Mouse (Mus musculus): ENCODE measurements at regions not wholly inside any gene's neighbourhood (a gene's known extent, or its start where the extent isn't known, plus 50 kb on each side); places are given as distances from the start of the nearest gene placed in this dataset.

DNA sequence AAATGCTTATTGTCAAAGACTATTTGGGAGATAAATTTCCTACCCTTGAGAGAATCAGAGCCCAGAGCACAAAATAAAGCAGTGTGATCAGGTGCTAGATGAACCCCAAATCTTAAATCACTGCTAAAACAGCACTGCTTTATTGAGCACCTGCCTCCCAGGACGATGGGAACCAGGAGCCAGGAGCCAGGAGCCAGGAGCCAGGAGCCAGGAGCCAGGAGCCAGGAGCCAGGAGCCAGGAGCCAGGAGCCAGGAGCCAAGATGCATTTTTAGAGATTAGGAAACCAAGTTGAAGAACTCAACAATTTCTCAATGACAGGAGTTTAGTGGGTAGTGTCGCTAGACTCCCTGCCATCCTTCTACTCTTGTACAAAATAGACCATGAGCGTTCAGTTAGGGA is 1396.9 kb downstream of the Gsdmc2 start:
- in situ Hi-C loops (cut with MboI, MseI), result no loop called here

DNA sequence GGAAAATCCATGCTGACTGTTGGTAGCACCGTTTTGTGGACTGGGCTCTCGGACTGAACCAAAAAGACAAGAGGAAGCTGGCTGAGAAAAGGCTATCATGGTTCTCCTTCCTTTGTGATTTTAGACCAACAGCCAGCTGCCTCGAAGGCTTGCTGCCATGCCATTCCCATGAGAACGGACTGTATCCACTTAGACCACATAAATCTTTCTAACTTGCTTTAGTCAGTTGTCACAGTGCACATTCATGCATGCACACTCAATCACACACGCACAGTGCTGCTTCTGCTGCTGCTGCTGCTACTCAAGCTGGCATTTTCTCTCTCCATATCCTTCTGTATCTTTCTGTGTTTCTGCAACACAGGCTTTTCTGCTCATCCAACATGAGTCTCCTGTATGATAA is 1405.8 kb downstream of the Gsdmc2 start:
- in situ Hi-C loops (cut with MboI, MseI), result no loop called here

DNA sequence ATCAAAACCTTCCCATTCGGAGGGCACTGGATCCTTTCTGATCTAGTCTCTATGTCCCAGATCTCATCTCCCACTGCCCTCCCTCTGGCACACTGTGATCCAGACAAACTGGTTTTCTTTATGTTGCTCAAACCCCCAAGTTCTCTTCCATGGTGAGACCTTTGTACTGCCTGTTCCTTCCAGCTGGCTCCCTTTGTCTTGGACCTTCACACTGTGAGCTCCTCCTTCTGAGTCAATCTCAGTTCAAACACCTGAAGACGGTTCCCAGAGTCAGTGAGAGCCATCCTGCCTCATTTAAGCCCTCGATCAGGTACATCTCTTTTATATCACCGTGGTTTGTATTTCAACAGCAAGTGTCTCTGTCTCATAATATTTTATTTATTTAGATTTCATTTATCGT is 1408.3 kb downstream of the Gsdmc2 start:
- in situ Hi-C loops (cut with MboI, MseI), result no loop called here

DNA sequence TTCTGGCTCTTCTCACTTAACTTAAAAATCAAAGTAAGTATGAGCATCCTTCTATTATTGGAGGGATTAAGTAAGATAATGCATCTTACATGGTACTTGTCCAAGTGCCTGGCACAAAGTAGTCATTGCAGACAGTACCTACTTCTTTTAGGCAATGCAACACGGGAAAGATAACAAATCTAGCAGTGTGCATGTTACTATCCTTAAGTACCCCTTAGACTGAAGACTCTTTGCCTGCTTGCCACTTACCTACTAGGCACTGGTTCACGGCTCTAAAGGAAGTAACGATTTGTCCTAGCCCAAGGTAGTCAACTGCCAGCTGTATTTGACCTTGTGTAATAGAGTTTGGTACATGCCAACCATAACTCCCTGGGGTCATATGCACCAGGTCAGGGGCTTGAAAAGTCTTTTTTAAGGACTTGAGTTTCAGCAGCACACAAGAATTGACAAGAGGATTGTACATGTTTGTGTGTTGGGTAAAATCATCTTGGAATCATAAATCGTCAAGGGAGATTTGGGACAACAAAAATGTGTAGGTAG is 1409.8 kb downstream of the Gsdmc2 start:
- in situ Hi-C loops (cut with MboI, MseI), result no loop called here

DNA sequence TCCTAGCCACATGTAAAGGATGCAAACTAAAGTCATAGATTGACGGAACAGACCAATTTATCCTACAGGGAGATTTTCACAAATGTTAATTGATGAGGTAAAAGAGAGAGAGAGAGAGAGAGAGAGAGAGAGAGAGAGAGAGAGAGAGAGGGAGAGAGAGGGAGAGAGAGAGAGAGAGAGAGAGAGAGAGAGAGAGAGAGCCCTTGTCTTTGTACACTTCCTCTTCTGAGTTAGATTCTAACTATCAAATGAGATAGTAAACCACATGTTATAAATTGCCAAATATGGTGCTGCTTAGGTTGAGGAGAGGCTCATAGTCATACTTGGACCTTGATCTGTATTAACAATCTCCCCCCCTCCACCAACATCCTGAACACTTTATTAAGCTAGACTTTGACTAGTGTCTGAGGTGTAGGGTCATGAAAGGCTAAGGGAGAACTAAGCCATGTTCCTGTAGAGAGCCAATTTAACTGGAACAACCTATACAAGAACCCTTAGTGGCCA is 1412.2 kb downstream of the Gsdmc2 start:
- in situ Hi-C loops (cut with MboI, MseI), result no loop called here

DNA sequence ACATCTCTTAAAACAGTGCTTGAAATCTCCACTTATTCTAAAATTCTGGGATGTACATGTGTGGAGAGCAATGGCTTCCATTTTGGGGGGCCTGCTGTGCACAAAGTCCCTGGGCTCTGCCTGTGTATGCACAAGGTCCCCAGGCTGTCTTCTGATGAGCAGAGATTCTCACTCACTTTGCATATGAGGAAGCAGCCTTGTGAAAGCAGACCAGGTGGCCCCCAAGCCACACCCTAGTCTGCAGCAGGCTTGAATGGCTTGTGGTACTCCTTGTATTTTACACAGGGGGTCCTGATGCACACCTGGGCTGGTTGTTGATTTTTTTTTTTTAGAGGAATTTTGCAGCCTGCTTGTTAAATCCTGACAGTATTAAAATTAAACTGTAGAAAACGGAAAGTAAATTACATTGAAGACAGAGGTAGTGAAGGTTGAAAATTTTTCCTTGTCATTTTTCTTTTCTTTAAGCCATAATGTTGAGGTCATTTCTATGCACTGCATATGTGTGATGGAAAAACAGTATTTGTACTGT is 1413.8 kb downstream of the Gsdmc2 start:
- in situ Hi-C loops (cut with MboI, MseI), result no loop called here

DNA sequence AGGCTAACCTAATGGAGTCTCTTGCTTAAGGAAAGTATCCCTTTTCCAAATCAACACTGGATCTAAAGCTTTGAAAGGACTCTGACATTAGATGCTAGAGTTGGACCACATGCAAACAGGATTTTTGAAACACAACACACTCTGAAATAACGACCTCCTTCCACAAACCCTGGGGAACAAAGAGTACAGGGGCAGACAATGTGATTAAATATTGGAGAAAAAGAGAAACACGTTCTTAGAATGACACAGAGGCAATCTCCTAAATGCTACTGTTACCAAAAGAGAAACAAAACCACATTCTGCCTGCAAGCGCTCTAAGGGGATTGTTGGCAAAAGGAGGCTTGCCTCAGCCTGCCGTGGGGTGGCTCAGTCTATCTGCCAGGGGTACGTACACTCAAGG is 1422.0 kb downstream of the Gsdmc2 start:
- in situ Hi-C loops (cut with MboI, MseI), result no loop called here

DNA sequence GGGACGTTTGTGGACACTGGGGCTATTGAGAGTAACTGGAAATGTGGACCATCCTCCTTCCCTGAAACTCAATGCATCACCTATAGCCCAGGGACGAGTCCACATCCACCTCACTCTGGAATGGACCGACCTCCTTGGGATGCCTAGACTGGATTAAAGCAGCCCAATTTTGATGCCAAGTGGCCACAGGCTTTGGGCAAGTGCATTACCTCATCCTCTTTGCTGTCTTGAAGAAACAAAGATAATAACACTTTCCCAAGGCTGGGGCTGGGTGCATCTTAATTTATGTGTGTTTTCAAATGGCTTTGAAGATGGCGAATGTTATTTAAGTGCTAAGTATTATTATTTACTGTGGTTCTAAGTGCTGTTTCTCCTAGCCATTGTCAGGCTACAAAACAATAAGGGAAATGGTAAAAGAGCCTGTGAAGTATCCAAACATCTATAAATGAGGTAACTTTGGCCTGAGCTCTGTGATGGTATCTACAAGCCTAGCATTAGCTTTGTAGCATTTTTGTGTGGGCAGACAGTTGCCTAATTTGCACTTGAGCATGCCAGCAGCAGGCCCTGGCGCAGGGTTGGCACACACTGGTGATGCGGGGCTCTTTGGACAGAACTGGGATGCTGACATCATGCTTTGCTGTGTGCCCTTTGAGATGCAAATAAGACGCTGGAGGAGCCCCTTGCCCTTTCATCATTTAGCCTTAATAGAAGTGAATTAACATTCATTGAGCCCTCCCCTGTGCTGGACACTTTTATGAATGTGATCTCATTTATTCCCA is 1423.7 kb downstream of the Gsdmc2 start:
- in situ Hi-C loops (cut with MboI, MseI), result no loop called here

DNA sequence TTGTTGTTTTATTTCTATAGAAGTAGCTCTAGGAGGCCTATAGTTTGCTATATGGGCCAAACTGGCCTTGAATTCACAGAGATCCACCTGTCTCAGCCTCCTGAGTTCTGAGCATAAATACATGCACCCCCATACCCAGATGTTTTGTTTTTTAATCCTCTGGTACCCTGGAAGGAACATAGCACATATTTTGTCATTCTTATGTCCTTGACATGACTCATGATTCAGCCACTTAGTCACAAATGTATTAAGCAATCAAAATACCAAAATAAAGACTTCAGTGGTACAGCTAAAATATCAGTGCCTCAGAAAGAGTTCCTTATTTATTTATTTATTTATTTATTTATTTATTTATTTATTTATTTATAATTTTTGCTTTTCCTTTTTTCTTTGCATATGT is 1428.3 kb downstream of the Gsdmc2 start:
- in situ Hi-C loops (cut with MboI, MseI), result no loop called here

DNA sequence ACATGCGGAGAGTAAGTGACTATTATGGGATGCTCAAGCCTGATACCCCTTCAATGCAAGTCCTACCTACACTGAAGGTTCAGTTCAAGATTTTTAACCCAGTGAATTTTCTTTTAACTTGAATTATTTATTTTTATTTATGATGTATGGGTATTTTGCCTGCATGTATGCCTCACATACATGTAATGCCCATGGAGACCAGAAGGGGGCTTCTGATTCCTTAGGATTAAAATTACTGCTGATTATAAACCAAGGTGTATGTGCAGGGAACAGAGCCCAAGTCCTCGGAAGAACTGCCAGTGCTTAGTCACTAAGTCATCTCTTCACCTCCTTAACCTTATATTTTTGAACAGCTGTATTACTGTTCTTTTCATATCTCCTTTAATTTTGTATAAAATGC is 1431.3 kb downstream of the Gsdmc2 start:
- in situ Hi-C loops (cut with MboI, MseI), result no loop called here

DNA sequence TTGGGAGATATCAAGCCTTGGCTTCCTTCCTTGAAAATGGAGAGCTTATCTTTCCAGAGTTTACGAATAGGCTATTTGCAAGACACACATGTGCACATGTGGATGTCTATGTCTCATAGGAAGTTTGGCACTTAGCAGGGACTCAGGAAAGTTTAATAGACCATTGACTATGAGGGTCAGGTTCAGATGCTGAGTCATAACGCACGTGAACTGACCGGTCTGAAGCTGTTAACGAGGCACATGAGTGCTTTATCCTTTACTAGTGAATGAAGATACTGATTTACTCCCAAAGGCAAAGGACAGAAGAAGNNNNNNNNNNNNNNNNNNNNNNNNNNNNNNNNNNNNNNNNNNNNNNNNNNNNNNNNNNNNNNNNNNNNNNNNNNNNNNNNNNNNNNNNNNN is 1442.8 kb downstream of the Gsdmc2 start:
- in situ Hi-C loops (cut with MboI, MseI), result no loop called here

DNA sequence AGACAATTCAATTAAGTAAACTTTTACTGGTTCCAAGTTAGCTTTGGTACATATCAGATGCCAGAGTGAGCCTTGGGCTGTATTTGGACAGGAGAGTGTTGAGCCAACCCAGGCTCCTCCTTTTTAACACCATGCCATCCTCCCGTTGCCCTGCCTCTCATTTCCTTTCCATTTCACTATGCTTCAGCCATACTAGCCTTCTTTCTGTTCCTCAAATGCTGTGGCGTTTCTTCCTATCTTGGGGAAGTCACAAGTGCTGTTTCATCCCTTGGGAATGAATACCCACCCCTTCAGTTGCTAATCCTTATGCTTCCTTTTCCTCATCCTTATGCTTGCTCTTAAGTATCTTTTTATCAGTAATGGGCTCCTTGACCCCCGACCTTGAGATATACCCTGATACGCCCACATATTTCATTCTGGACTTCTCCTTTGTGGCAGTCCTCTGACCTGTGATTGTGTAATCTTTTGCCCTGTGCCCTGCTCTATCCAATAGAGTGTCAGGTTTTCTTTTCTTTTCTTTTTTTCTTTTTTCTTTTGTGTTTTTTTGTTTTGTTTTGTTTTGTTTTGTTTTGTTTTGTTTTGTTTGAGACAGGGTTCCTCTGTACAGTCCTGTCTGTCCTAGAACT is 1443.9 kb downstream of the Gsdmc2 start:
- in situ Hi-C loops (cut with MboI, MseI), result no loop called here

DNA sequence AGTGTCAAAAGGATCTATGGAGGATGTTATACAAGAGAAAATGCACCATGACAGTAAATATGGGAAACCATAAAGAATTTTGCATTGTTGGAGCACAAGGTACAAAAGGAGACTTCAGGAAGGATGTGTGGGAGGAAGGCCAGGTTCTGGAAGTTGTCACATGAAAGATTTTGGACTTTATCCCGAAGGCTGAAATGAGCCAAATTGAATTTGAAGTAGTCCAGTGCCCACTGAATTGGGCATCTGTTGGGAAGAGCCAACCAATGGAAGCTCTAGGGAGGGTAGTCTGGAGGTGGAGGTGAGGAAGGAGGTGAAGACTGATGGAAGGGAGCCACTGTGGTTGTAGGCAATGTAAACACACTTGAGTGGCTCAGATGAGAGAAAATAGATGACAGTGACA is 1445.6 kb downstream of the Gsdmc2 start:
- in situ Hi-C loops (cut with MboI, MseI), result loop anchor here (10.0 kb wide), 1 partner anchor 425 kb away; no protein-coding TSS in a partner anchor

DNA sequence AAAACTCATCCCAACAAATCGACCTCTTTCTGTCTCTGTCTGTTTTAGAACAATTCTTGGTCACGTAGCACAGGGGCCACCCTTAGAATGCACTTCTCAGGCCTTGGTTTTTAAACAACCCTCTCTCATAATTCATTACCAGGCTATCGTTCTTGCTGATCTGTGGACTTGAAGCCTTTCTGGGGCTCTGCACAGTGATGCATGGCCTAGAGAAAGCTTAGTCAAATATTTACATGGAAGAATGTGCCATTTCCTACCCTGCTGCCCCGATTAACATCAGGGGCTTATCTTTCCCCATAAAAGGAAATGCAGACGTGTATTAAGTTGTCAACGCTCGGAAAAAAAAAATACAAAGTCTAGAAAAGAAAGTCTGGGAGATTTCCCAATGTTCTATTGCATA is 1448.0 kb downstream of the Gsdmc2 start:
- in situ Hi-C loops (cut with MboI, MseI), result loop anchor here (10.0 kb wide), 1 partner anchor 428 kb away; no protein-coding TSS in a partner anchor

DNA sequence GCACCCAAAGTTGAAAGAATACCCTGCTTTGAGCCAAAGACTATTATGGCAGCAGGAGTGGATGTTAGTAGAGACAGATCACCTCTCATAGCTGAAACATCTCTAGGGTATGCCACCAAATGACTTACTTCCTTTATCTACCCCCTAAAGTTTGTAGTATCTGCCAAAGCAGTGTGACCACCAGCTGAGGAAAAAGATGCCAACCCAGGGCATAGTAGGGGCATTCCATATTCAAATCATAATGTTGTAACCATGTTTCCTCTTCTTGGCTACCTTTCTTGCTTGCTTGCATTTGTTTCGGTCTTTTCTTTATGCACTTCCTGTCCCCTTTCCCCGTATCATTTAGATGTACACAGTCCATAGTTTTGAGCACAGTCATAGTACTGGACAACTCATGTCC is 1449.6 kb downstream of the Gsdmc2 start:
- in situ Hi-C loops (cut with MboI, MseI), result loop anchor here (10.0 kb wide), 1 partner anchor 429 kb away; no protein-coding TSS in a partner anchor

DNA sequence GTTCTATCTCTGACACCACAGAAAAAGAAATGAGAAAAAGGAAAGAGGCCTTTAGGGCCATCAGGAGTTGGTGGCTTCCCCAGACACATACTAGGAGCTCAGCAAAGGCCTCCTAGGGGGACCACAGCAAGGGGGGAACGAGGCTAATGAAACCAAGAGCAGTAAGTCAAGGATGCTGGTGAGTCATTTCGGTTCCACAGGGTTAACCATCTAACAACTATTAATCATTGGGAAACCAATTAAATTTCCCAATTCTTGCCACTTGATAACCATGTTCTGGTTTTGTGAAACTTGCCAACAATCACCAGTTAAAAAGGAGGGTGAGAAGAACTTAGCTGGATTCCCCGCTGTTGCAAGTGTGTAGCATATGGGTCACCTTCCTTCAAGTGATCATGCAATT is 1451.6 kb downstream of the Gsdmc2 start:
- in situ Hi-C loops (cut with MboI, MseI), result loop anchor here (10.0 kb wide), 1 partner anchor 431 kb away; no protein-coding TSS in a partner anchor

DNA sequence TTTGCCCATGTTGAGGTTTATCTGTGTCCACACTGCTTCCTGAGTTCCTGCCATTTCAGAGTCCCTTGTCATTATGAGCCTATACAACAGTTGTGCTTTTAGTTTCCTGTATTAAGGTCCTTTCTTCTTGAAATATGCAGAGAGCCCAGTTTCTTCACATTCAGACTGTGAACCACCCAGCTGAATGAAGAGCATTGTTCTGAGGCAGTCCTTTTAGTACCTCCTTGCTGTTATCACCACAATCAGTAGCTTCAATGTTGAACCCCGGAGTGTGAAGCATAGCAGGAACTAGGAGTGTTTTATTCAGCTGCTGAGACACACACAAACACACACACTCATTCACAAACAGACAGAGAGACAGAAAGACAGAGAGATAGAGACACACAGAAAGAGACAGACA is 1452.1 kb downstream of the Gsdmc2 start:
- in situ Hi-C loops (cut with MboI, MseI), result loop anchor here (10.0 kb wide), 1 partner anchor 432 kb away; no protein-coding TSS in a partner anchor

DNA sequence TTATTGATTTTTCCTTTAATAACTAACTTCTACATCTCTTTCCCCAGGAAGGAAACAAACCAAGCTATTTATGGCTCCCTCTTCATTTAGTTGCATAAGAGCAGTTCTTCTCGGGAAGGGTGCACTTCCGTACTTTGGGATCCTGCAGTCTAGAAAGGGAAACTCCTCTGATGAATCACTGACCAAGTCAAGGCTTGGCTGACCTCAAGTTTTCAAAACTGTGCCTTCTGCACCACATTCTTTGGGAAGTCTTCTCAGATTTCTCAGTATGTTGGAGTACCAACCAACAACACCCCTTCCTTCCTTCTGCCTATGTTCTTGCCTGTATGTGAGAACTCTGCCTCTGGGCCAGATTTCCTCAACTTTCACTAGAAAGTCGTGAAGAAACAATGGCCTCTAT is 1452.6 kb downstream of the Gsdmc2 start:
- in situ Hi-C loops (cut with MboI, MseI), result loop anchor here (10.0 kb wide), 1 partner anchor 432 kb away; no protein-coding TSS in a partner anchor

DNA sequence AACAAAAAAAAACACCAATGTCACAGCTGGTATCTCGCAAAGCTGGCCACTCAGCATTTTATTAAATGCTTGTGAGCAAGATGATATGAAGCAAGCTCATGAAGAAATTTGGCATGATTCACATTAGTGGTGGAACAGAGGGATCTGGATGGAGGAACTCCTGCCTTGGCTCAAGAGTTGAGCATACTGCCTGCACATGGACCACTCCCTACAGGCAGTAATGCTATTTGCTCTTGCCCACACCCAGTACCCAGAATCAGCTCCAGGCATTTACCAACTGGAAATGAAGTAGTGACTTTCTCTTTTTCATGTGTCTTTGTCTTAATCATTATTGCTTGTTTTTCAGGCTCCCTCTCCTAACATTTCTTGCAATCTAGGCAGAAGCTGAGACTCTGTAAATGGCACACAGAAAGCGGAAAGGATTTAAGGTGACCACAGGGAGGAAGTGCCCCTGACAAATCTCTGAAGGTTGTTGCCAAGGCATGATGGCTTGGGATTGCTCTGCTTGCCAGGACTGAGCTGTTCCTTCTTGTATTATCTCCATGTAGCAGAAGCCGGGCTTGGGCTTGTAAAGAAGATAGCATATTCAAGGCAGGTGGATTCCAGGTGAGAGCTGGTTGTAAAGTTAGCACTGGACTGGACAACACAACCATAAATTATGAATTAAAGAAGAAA is 1455.4 kb downstream of the Gsdmc2 start:
- in situ Hi-C loops (cut with MboI, MseI), result loop anchor here (10.0 kb wide), 1 partner anchor 435 kb away; no protein-coding TSS in a partner anchor

DNA sequence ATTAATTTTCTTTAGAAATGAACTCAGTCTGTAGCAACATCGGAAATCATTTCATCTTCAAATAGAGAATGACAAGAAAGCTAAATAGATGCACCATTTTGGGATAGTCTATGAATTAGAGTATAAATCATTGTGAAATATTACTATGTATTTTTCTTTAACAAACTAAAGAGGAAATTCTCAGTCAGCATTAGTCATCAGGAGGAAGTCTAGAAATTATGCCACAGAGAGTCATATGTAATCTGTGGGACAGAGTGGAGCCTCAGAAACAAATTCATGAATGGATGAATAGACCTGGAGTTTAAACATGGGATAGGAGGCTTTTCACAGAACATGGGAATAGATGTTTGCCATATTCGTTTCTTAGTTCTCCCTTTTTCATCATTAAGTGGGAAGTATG is 1459.4 kb upstream of the A1bg start:
- in situ Hi-C loops (cut with MboI, MseI), result no loop called here

DNA sequence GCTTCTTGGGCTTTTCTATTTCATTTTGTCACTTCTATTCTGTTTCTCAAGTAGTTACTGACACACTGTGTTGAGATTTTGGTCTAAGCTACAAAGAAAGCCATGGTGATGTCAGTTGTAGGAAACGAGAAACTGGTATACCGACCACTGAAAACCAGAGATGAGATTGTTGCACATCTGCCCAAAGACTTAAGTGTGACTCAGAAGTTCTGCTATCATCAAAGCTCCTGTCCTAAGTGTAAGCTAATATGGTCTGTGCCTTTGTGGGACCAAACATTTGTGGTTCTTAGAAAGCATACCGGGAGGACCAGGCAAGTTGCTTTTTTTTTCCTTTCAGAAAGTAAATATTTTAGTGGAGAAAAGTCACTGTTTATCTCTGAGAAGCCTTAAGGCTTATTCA is 1451.8 kb upstream of the A1bg start:
- in situ Hi-C loops (cut with MboI, MseI), result loop anchor here (10.0 kb wide), 1 partner anchor 120 kb away; no protein-coding TSS in a partner anchor

DNA sequence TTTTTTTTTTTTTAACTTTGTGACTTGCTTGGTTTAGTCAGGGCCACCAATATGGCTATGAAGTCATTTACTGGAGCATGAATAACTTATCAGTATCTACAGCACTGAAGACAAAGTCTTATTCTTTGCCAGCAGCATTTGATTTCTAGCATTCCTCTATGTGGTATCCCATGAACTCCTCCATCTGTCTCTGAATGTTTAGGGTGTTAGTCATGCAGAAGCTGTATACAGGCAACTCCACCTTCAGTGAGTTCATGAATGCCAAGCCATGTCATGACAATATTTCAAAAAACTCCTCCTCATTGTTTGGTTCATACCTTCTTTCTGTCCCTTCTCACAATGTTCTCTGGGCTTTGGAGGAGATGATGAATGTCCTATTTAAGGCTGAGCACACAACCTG is 1438.4 kb upstream of the A1bg start:
- in situ Hi-C loops (cut with MboI, MseI), result no loop called here

All from T-helper 2 cell (primary cell).